Mouse (Mus musculus) E14TG2a.4 (cell line): ENCODE results near the gene Clpb.

Experiments
- H3K27me3 ChIP-seq: 2 replicates; pipeline ENCODE4 v1.6.1; 2014; ENCODE audit warnings: low read length, control low read depth; ENCODE audit not compliant: insufficient read depth
- H3K36me3 ChIP-seq: 2 replicates; pipeline ENCODE4 v1.6.1; 2014; ENCODE audit warnings: low read length, control low read depth; ENCODE audit not compliant: insufficient read depth
- H3K4me1 ChIP-seq: replicated peaks from 2 replicates; pipeline ENCODE4 v1.6.1; 2014; ENCODE audit warnings: low read depth, low read length, control low read depth
- H3K4me3 ChIP-seq: replicated peaks from 2 replicates; pipeline ENCODE4 v1.5.1; 2014; ENCODE audit warnings: mild to moderate bottlenecking, low read length
- H3K9me3 ChIP-seq: 2 replicates; pipeline ENCODE4 v1.6.1; 2014; ENCODE audit warnings: low read length, control low read depth
- CTCF ChIP-seq: conservative IDR thresholded peaks from 2 replicates; pipeline ENCODE4 v1.5.1; 2014; ENCODE audit warnings: low read length
- NANOG ChIP-seq: IDR thresholded peaks from 2 replicates; pipeline ENCODE4 v1.6.1; 2014; ENCODE audit warnings: borderline replicate concordance, low read length, mixed read lengths
- POU5F1 ChIP-seq: IDR thresholded peaks from 2 replicates; pipeline ENCODE4 v1.6.1; 2014; ENCODE audit warnings: low read length, borderline replicate concordance

The Clpb gene

GRCm38 (mm10) chr7:101752346-101752745 lies 88.9 kb downstream of the Clpb start:
- Histone ChIP-seq H3K4me1 (no peaks in the 10 kb centered on the region), H3K36me3 (peaks cover 51% of the 10 kb centered on the region), H3K27me3 (no peaks in the 10 kb centered on the region), H3K4me3 (no peak overlapping the region), H3K9me3 (no peaks in the 10 kb centered on the region)
- TF ChIP-seq NANOG = no peak
- no peak for TF ChIP-seq POU5F1
- no peak for TF ChIP-seq CTCF

- no peak overlapping the region for H3K4me3 ChIP-seq
- no peaks in the 10 kb centered on the region for H3K9me3 ChIP-seq
- TF ChIP-seq NANOG (no peak), POU5F1 (no peak), CTCF (no peak)
- peaks cover 58% of the 10 kb centered on the region for H3K36me3 ChIP-seq
- no peaks in the 10 kb centered on the region for H3K4me1 ChIP-seq
- H3K27me3 ChIP-seq = no peaks in the 10 kb centered on the region
Observed at GRCm38 (mm10) chr7:101753492-101753891, 90.1 kb downstream of the Clpb start.

GRCm38 (mm10) chr7:101754416-101754815 lies 91.0 kb downstream of the Clpb start:
- TF ChIP-seq CTCF = no peak
- TF ChIP-seq NANOG = no peak
- TF ChIP-seq POU5F1 = no peak
- H3K27me3 ChIP-seq = no peaks in the 10 kb centered on the region

GRCm38 (mm10) chr7:101755301-101755700 lies 91.9 kb downstream of the Clpb start:
- no peaks in the 10 kb centered on the region for H3K9me3 ChIP-seq
- H3K4me1 ChIP-seq = no peaks in the 10 kb centered on the region
- peaks cover 62% of the 10 kb centered on the region for H3K36me3 ChIP-seq
- TF ChIP-seq POU5F1 = no peak
- no peak for TF ChIP-seq NANOG
- no peak for TF ChIP-seq CTCF
- H3K27me3 ChIP-seq = no peaks in the 10 kb centered on the region
- no peak overlapping the region for H3K4me3 ChIP-seq

More at GRCm38 (mm10) chr7:101754416-101754815, 91.0 kb downstream of the Clpb start:
- H3K4me1 ChIP-seq = no peaks in the 10 kb centered on the region
- no peaks in the 10 kb centered on the region for H3K9me3 ChIP-seq
- H3K4me3 ChIP-seq = no peak overlapping the region
- H3K36me3 ChIP-seq = peaks cover 62% of the 10 kb centered on the region

- no peaks in the 10 kb centered on the region for H3K9me3 ChIP-seq
- H3K36me3 ChIP-seq = peaks cover 57% of the 10 kb centered on the region
- no peak overlapping the region for H3K4me3 ChIP-seq
- peaks cover 6% of the 10 kb centered on the region; the same call in 1 of the 2 replicates for H3K4me1 ChIP-seq
- H3K27me3 ChIP-seq = no peaks in the 10 kb centered on the region
- no peak for TF ChIP-seq CTCF
- TF ChIP-seq POU5F1 = no peak
- TF ChIP-seq NANOG = no peak
Observed at GRCm38 (mm10) chr7:101761899-101762780, 98.7 kb downstream of the Clpb start.

GRCm38 (mm10) chr7:101767335-101767907 lies 104.0 kb downstream of the Clpb start:
- H3K36me3 ChIP-seq = peaks cover 79% of the 10 kb centered on the region
- peaks cover 6% of the 10 kb centered on the region; the same call in 1 of the 2 replicates for H3K4me1 ChIP-seq
- no peaks in the 10 kb centered on the region for H3K9me3 ChIP-seq
- no peak for TF ChIP-seq POU5F1
- no peak for TF ChIP-seq NANOG
- no peak for TF ChIP-seq CTCF
- H3K4me3 ChIP-seq = no peak overlapping the region
- H3K27me3 ChIP-seq = no peaks in the 10 kb centered on the region

- Histone ChIP-seq H3K4me1 (no peaks in the 10 kb centered on the region), H3K36me3 (peaks cover 87% of the 10 kb centered on the region), H3K27me3 (no peaks in the 10 kb centered on the region), H3K4me3 (no peak overlapping the region), H3K9me3 (no peaks in the 10 kb centered on the region)
- TF ChIP-seq POU5F1 (no peak), NANOG (no peak), CTCF (no peak)
Observed at GRCm38 (mm10) chr7:101770051-101770450, 106.6 kb downstream of the Clpb start.

- Histone ChIP-seq H3K4me3 (no peak overlapping the region), H3K27me3 (no peaks in the 10 kb centered on the region), H3K4me1 (no peaks in the 10 kb centered on the region), H3K36me3 (peaks cover 87% of the 10 kb centered on the region), H3K9me3 (no peaks in the 10 kb centered on the region)
- TF ChIP-seq NANOG = no peak
- no peak for TF ChIP-seq CTCF
- no peak for TF ChIP-seq POU5F1
Observed at GRCm38 (mm10) chr7:101771604-101772003, 108.2 kb downstream of the Clpb start.

GRCm38 (mm10) chr7:101772687-101773086 lies 109.3 kb downstream of the Clpb start:
- peaks cover 87% of the 10 kb centered on the region for H3K36me3 ChIP-seq
- no peaks in the 10 kb centered on the region for H3K27me3 ChIP-seq
- H3K4me3 ChIP-seq = no peak overlapping the region
- H3K4me1 ChIP-seq = no peaks in the 10 kb centered on the region
- H3K9me3 ChIP-seq = no peaks in the 10 kb centered on the region
- no peak for TF ChIP-seq NANOG
- TF ChIP-seq POU5F1 = no peak
- TF ChIP-seq CTCF = no peak
